Mouse (Mus musculus): ENCODE measurements around the gene Itgal. TPM values are rescaled to one million over a fixed set of nuclear protein-coding genes. Genes with fewer than 3 reads are reported as not detected.

Gene Itgal
- total RNA-seq (2023) = 100 to 1,000 TPM; 224 to 235 TPM

GRCm38 (mm10) chr7:127296098-127296497 lies at the start of gene Itgal:
Gene Itgal, plus strand, starts transcription at chr7:127296260.

GRCm38 (mm10) chr7:127260309-127261111 lies 35.5 kb upstream of the Itgal start, which contains the start of gene Dctpp1:
Gene Dctpp1, minus strand, starts transcription at chr7:127260709.

GRCm38 (mm10) chr7:127273925-127274789 lies 21.9 kb upstream of the Itgal start, which contains the start of gene Sephs2:
Gene Sephs2, minus strand, starts transcription at chr7:127274055.

GRCm38 (mm10) chr7:127345512-127346325 lies 49.7 kb downstream of the Itgal start, which contains the start of gene Zfp768:
Gene Zfp768, minus strand, starts transcription at chr7:127345589.

GRCm38 (mm10) chr7:127375271-127376245 lies 79.5 kb downstream of the Itgal start, which contains the start of gene Zfp747:
Gene Zfp747, minus strand, starts transcription at chr7:127376050.

Other genes with a start within 250 kb of the Itgal start
- gene Zg16, start 208.9 kb upstream of the Itgal start, total RNA-seq (2023) = 1 to 10 TPM in 1 of 2 experiments, under 1 TPM in 1; 0.60 to 1.6 TPM
- 100 to 1,000 TPM; 131 to 144 TPM for gene AI467606, start 204.9 kb upstream of the Itgal start, total RNA-seq (2023)
- 1 to 10 TPM; 4.2 to 6.3 TPM for gene Qprt, start 174.0 kb upstream of the Itgal start, total RNA-seq (2023)
- gene Spn, start 158.4 kb upstream of the Itgal start, total RNA-seq (2023) = 100 to 1,000 TPM; 126 to 127 TPM
- gene Cd2bp2, start 100.2 kb upstream of the Itgal start, total RNA-seq (2023) = 10 to 100 TPM; 47.7 to 62.5 TPM
- 100 to 1,000 TPM; 123 to 138 TPM for gene Tbc1d10b, start 87.8 kb upstream of the Itgal start, total RNA-seq (2023)
- 1 to 10 TPM; 7.7 to 8.4 TPM for gene Mylpf, start 87.4 kb upstream of the Itgal start, total RNA-seq (2023)
- 1 to 10 TPM; 4.2 to 4.5 TPM for gene Zfp553, start 63.2 kb upstream of the Itgal start, total RNA-seq (2023)
- 100 to 1,000 TPM; 106 to 111 TPM for gene Sept1, start 63.1 kb upstream of the Itgal start, total RNA-seq (2023)
- 1 to 10 TPM; 5.1 to 5.8 TPM for gene Zfp771, start 52.0 kb upstream of the Itgal start, total RNA-seq (2023)
- 10 to 100 TPM; 28.7 to 31.2 TPM for gene Dctpp1, start 35.6 kb upstream of the Itgal start, total RNA-seq (2023)
- 100 to 1,000 TPM; 115 to 120 TPM for gene Sephs2, start 22.2 kb upstream of the Itgal start, total RNA-seq (2023)
- 1 to 10 TPM; 7.0 to 9.0 TPM for gene Zfp768, start 49.3 kb downstream of the Itgal start, total RNA-seq (2023)
- 1 to 10 TPM; 6.7 to 6.8 TPM for gene Zfp747, start 79.8 kb downstream of the Itgal start, total RNA-seq (2023)
- gene 9130019O22Rik, start 90.9 kb downstream of the Itgal start, total RNA-seq (2023) = 1 to 10 TPM; 1.1 to 3.0 TPM
- gene E430018J23Rik, start 97.4 kb downstream of the Itgal start, total RNA-seq (2023) = 1 to 10 TPM; 1.7 to 2.0 TPM
- 1 to 10 TPM; 3.0 to 3.9 TPM for gene Zfp764, start 110.6 kb downstream of the Itgal start, total RNA-seq (2023)
- gene Zfp688, start 125.8 kb downstream of the Itgal start, total RNA-seq (2023) = 10 to 100 TPM; 11.8 to 13.5 TPM
- 1 to 10 TPM; 1.4 to 3.0 TPM for gene Zfp689, start 152.9 kb downstream of the Itgal start, total RNA-seq (2023)
- 100 to 1,000 TPM; 127 to 135 TPM for gene Prr14, start 163.4 kb downstream of the Itgal start, total RNA-seq (2023)
- 100 to 1,000 TPM; 244 to 257 TPM for gene Fbrs, start 182.9 kb downstream of the Itgal start, total RNA-seq (2023)
- 10 to 100 TPM; 74.2 to 78.1 TPM for gene Srcap, start 215.7 kb downstream of the Itgal start, total RNA-seq (2023)
- gene Gm42715, start 223.3 kb downstream of the Itgal start, total RNA-seq (2023) = 10 to 100 TPM; 20.3 to 21.7 TPM